Mouse (Mus musculus) forebrain, embryonic 14.5 days (tissue): ENCODE measurements around the gene Mpv17. TPM values are rescaled to one million over a fixed set of nuclear protein-coding genes. Genes with fewer than 3 reads are reported as not detected.

ENCODE experiments used
- ATAC-seq: fragments of 200-750 bp; cut with Nextera tagmentation; 2 replicates; pipeline ENCODE4 v1.8.0; 2017; ENCODE audit warnings: mild to moderate bottlenecking, moderate library complexity
- DNase-seq: peaks from one replicate; pipeline ENCODE4 v3.0.0-alpha.2; 2015; ENCODE audit warnings: low spot score
- H3K27ac ChIP-seq: fragments of 300-500 bp; sonication (generic); 2 replicates; pipeline ENCODE4 v1.5.1; 2014; ENCODE audit warnings: low read depth, mild to moderate bottlenecking, control low read depth, low read length, moderate library complexity
- H3K27me3 ChIP-seq: fragments of 300-500 bp; sonication (generic); replicated peaks from 2 replicates; pipeline ENCODE4 v1.6.1; 2014; ENCODE audit warnings: low read length, control low read depth, mixed read lengths; ENCODE audit not compliant: control insufficient read depth, insufficient read depth
- H3K36me3 ChIP-seq: fragments of 300-500 bp; sonication (generic); 2 replicates; pipeline ENCODE4 v1.6.1; 2014; ENCODE audit warnings: low read length, control low read depth; ENCODE audit not compliant: control insufficient read depth, insufficient read depth
- H3K4me1 ChIP-seq: fragments of 300-500 bp; sonication (generic); 2 replicates; pipeline ENCODE4 v1.6.1; 2014; ENCODE audit warnings: antibody characterized with exemption, low read length, control low read depth; ENCODE audit not compliant: control insufficient read depth, insufficient read depth
- H3K4me2 ChIP-seq: fragments of 300-500 bp; sonication (generic); 2 replicates; pipeline ENCODE4 v1.6.1; 2014; ENCODE audit warnings: mild to moderate bottlenecking, control low read depth, low read length
- H3K4me3 ChIP-seq: fragments of 300-500 bp; sonication (generic); 2 replicates; pipeline ENCODE4 v1.5.1; 2014; ENCODE audit warnings: low read depth, low read length, control low read depth
- H3K9ac ChIP-seq: fragments of 300-500 bp; sonication (generic); 2 replicates; pipeline ENCODE4 v1.6.1; 2014; ENCODE audit warnings: mild to moderate bottlenecking, low read length, control low read depth, moderate library complexity
- H3K9me3 ChIP-seq: fragments of 300-500 bp; sonication (generic); replicated peaks from 2 replicates; pipeline ENCODE4 v1.6.1; 2016; ENCODE audit warnings: low read length, control low read depth, mixed read lengths; ENCODE audit not compliant: control insufficient read depth
- WGBS: fragments of 180-500 bp; shearing (Covaris S2); extraction: QIAGEN DNeasy Blood & Tissue Kit; methylation state at CpG from one replicate; pipeline ENCODE4 v1.1.7; 2014; 5-methylcytosine and 5-hydroxymethylcytosine counted together
- polyA plus RNA-seq: library from polyadenylated mRNA; unstranded; fragments of >200 nt; fragmentation: Nextera tagmentation; extraction: Ambion mirVana; gene quantifications from 2 replicates; pipeline ENCODE4 v1.2.1, GENCODE M21; 2014

The Mpv17 gene
- polyA plus RNA-seq, 1 experiment from 2014 or later: 36.6 TPM

- 81% methylated on average over 9 of the region's 9 CpGs for WGBS
- no peak for DNase-seq
Observed at GRCm38 (mm10) chr5:31198170-31198569, 44.1 kb upstream of the Mpv17 start.

GRCm38 (mm10) chr5:31197072-31197471, 43.0 kb upstream of the Mpv17 start:
- no peak overlapping the region for H3K27ac ChIP-seq

More at GRCm38 (mm10) chr5:31198170-31198569, 44.1 kb upstream of the Mpv17 start:
- H3K27me3 ChIP-seq: no peaks in the 10 kb centered on the region
- H3K4me3 ChIP-seq: no peak overlapping the region
- no peak overlapping the region for H3K4me2 ChIP-seq
- ATAC-seq: no peak
- peaks cover 19% of the 10 kb centered on the region for H3K4me1 ChIP-seq
- H3K27ac ChIP-seq: no peak overlapping the region
- H3K36me3 ChIP-seq: peaks cover 71% of the 10 kb centered on the region
- 0 out of 2 replicates have a peak, but pooled peaks cover 3% of the 10 kb centered on the region for H3K9me3 ChIP-seq
- no peak overlapping the region for H3K9ac ChIP-seq

GRCm38 (mm10) chr5:31196207-31196606, 42.2 kb upstream of the Mpv17 start:
- Histone ChIP-seq H3K27me3 (no peaks in the 10 kb centered on the region), H3K27ac (no peak overlapping the region), H3K9me3 (0 out of 2 replicates have a peak, but pooled peaks cover 3% of the 10 kb centered on the region), H3K4me2 (no peak overlapping the region), H3K4me1 (peaks cover 18% of the 10 kb centered on the region), H3K9ac (no peak overlapping the region), H3K4me3 (no peak overlapping the region), H3K36me3 (peaks cover 65% of the 10 kb centered on the region)
- 91% methylated on average over 10 of the region's 10 CpGs for WGBS
- DNase-seq: no peak
- no peak for ATAC-seq

More at GRCm38 (mm10) chr5:31197072-31197471, 43.0 kb upstream of the Mpv17 start:
- 0 out of 2 replicates have a peak, but pooled peaks cover 3% of the 10 kb centered on the region for H3K9me3 ChIP-seq
- no peak overlapping the region for H3K9ac ChIP-seq
- no peak overlapping the region for H3K4me3 ChIP-seq
- H3K36me3 ChIP-seq: peaks cover 64% of the 10 kb centered on the region
- no peak overlapping the region for H3K4me2 ChIP-seq
- no peaks in the 10 kb centered on the region for H3K27me3 ChIP-seq
- H3K4me1 ChIP-seq: peaks cover 17% of the 10 kb centered on the region
- 90% methylated on average over 12 of the region's 12 CpGs for WGBS
- ATAC-seq (no peak), DNase-seq (no peak)

GRCm38 (mm10) chr5:31195671-31196070, 41.6 kb upstream of the Mpv17 start:
- H3K4me2 ChIP-seq: no peak overlapping the region
- H3K27ac ChIP-seq: no peak overlapping the region
- peaks cover 12% of the 10 kb centered on the region for H3K4me1 ChIP-seq
- no peak overlapping the region for H3K4me3 ChIP-seq
- DNase-seq: no peak
- 96% methylated on average over 4 of the region's 4 CpGs for WGBS
- no peaks in the 10 kb centered on the region for H3K27me3 ChIP-seq
- no peak for ATAC-seq
- 0 out of 2 replicates have a peak, but pooled peaks cover 3% of the 10 kb centered on the region for H3K9me3 ChIP-seq
- H3K36me3 ChIP-seq: peaks cover 69% of the 10 kb centered on the region
- H3K9ac ChIP-seq: no peak overlapping the region

- no peak overlapping the region for H3K9ac ChIP-seq
- peaks cover 69% of the 10 kb centered on the region for H3K36me3 ChIP-seq
- no peak overlapping the region; the same call in 1 of the 2 replicates for H3K4me3 ChIP-seq
Observed at GRCm38 (mm10) chr5:31194486-31195485, 40.7 kb upstream of the Mpv17 start.

GRCm38 (mm10) chr5:31193631-31194281, 39.7 kb upstream of the Mpv17 start:
- ATAC-seq: no peak
- 15% methylated on average over 25 of the region's 25 CpGs for WGBS

More at GRCm38 (mm10) chr5:31194486-31195485, 40.7 kb upstream of the Mpv17 start:
- no peaks in the 10 kb centered on the region for H3K27me3 ChIP-seq
- DNase-seq: no peak
- H3K27ac ChIP-seq: no peak overlapping the region
- no peaks in the 10 kb centered on the region for H3K9me3 ChIP-seq
- 94% methylated on average over 16 of the region's 16 CpGs for WGBS
- H3K4me1 ChIP-seq: peaks cover 10% of the 10 kb centered on the region
- H3K4me2 ChIP-seq: no peak overlapping the region
- ATAC-seq: no peak

GRCm38 (mm10) chr5:31192939-31193630, 39.0 kb upstream of the Mpv17 start, which contains the start of the genes Snx17 and Eif2b4:
TSS of gene Snx17 (plus strand) at chr5:31193227.
TSS of gene Eif2b4 (minus strand) at chr5:31193430.
- DNase-seq (peak; percentile 99), ATAC-seq (peak; percentile 98)
- Histone ChIP-seq H3K27me3 (no peaks in the 10 kb centered on the region), H3K9me3 (no peaks in the 10 kb centered on the region), H3K4me1 (peaks cover 10% of the 10 kb centered on the region), H3K4me2 (peak within 1 kb of the TSS; percentile 83), H3K27ac (peak within 1 kb of the TSS; percentile 77), H3K9ac (peak within 1 kb of the TSS; percentile 89), H3K36me3 (peaks cover 65% of the 10 kb centered on the region), H3K4me3 (peak within 1 kb of the TSS; percentile 86)
- WGBS: under 1% methylated on average over 48 of the region's 48 CpGs

More at GRCm38 (mm10) chr5:31193631-31194281, 39.7 kb upstream of the Mpv17 start:
- no peaks in the 10 kb centered on the region for H3K27me3 ChIP-seq
- peak overlapping the region; percentile 77 for H3K27ac ChIP-seq
- DNase-seq: no peak
- H3K4me2 ChIP-seq: peak overlapping the region; percentile 83
- H3K9me3 ChIP-seq: no peaks in the 10 kb centered on the region
- H3K9ac ChIP-seq: peak overlapping the region; percentile 89
- H3K4me1 ChIP-seq: peaks cover 10% of the 10 kb centered on the region
- peak overlapping the region; percentile 86 for H3K4me3 ChIP-seq
- peaks cover 66% of the 10 kb centered on the region for H3K36me3 ChIP-seq
